Mouse (Mus musculus) testis, adult 2 months (tissue): ENCODE data around the gene Spdye4c. TPM values are rescaled to one million over a fixed set of nuclear protein-coding genes. Genes with fewer than 3 reads are reported as not detected.

ENCODE experiments used
- H3K27ac ChIP-seq: fragments of 200-500 bp; 2 replicates; pipeline ENCODE4 v1.5.1; 2012; ENCODE audit warnings: low read depth, low read length; ENCODE audit not compliant: control insufficient read depth, insufficient read depth
- H3K27me3 ChIP-seq: fragments of 200-500 bp; 2 replicates; pipeline ENCODE4 v1.6.1; 2012; ENCODE audit warnings: mild to moderate bottlenecking, low read length, moderate library complexity; ENCODE audit not compliant: control insufficient read depth, insufficient read depth
- H3K36me3 ChIP-seq: fragments of 200-500 bp; 2 replicates; pipeline ENCODE4 v1.6.1; 2012; ENCODE audit warnings: mild to moderate bottlenecking, low read length; ENCODE audit not compliant: control insufficient read depth, insufficient read depth
- H3K4me1 ChIP-seq: fragments of 200-500 bp; 2 replicates; pipeline ENCODE4 v1.6.1; 2012; ENCODE audit warnings: low read length; ENCODE audit not compliant: control insufficient read depth, insufficient read depth
- H3K4me3 ChIP-seq: fragments of 200-500 bp; 2 replicates; pipeline ENCODE4 v1.5.1; 2012; ENCODE audit warnings: low read depth, mild to moderate bottlenecking, low read length, moderate library complexity, mixed read lengths; ENCODE audit not compliant: control insufficient read depth
- CTCF ChIP-seq: fragments of 200-500 bp; IDR thresholded peaks from 2 replicates; pipeline ENCODE4 v1.5.1; 2012; ENCODE audit warnings: low read depth, mild to moderate bottlenecking, inconsistent platforms, low read length, moderate library complexity; ENCODE audit not compliant: control insufficient read depth, insufficient read depth, insufficient replicate concordance
- POLR2A ChIP-seq: fragments of 200-500 bp; IDR thresholded peaks from 2 replicates; pipeline ENCODE4 v1.6.1; 2012; ENCODE audit warnings: low read depth, mild to moderate bottlenecking, inconsistent platforms, low read length, moderate library complexity; ENCODE audit not compliant: control insufficient read depth
- polyA plus RNA-seq: library from polyadenylated mRNA; depleted of rRNA; stranded (reverse); fragments of >200 nt; gene quantifications from 2 replicates; pipeline ENCODE4 v1.2.3, GENCODE M21; 2012; rRNA removed

The Spdye4c gene
- polyA plus RNA-seq = 21.8 and 23.5 TPM in 2 replicates

- no peaks in the 10 kb centered on the region for H3K36me3 ChIP-seq
- no peak within 1 kb of the TSS for H3K27ac ChIP-seq
- no peaks in the 10 kb centered on the region for H3K27me3 ChIP-seq
- H3K4me3 ChIP-seq = peak within 1 kb of the TSS; percentile 80
- TF ChIP-seq POLR2A (peak; percentile 40; the same call in 1 of the 2 replicates), CTCF (no peak)
- no peaks in the 10 kb centered on the region; the same call in 1 of the 2 replicates for H3K4me1 ChIP-seq
Measured at GRCm38 (mm10) chr2:128590909-128591308, at the start of gene Spdye4c. Gene Spdye4c (plus strand): TSS chr2:128591209.

- Histone ChIP-seq H3K36me3 (no peaks in the 10 kb centered on the region), H3K27ac (no peak overlapping the region), H3K4me1 (no peaks in the 10 kb centered on the region), H3K4me3 (no peak overlapping the region), H3K27me3 (no peaks in the 10 kb centered on the region)
- TF ChIP-seq POLR2A (no peak), CTCF (no peak)
Measured at GRCm38 (mm10) chr2:128543495-128543894, 47.5 kb upstream of the Spdye4c start.

DNA sequence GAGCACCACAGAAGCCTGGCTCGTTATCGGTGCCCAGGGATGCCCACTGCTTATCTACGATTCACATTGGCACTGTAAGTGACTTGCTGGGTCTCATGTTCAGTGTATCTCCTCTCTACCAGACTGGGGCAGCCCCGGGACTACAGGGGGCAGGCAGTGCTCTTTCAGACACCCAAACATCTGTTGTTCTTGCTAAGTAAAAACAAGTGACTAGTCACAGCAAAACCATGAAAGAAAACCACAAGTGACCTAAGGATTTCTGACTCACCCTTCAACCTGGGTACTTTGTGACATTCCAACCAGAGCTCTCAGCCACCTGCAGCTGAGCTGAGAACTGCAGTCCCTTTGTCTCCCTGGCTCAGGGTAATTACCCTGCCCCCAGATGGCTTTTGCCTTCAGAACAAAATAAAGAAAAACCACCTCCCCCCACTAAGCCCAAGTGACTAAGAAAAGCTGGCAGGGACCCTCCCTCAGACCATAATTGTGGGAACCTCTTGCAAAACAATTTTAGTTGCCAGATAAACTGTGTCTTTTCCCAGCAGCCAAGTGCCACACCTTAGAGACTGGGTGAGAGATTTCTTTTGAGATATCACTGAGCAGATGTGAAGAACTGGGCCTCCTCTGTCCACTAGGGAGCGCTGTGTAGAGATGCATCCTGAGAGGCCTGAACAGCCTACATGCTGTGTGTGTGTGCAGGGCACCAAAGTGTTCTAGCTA lies 46.4 kb upstream of the Spdye4c start:
- Histone ChIP-seq H3K4me1 (no peaks in the 10 kb centered on the region), H3K4me3 (no peak overlapping the region), H3K27me3 (no peaks in the 10 kb centered on the region), H3K36me3 (no peaks in the 10 kb centered on the region), H3K27ac (no peak overlapping the region)
- peak; percentile 41; the same call in 1 of the 2 replicates for TF ChIP-seq CTCF
- no peak for TF ChIP-seq POLR2A

- H3K36me3 ChIP-seq = no peaks in the 10 kb centered on the region
- TF ChIP-seq POLR2A (no peak), CTCF (no peak)
- H3K27ac ChIP-seq = no peak overlapping the region
- H3K4me1 ChIP-seq = no peaks in the 10 kb centered on the region
- no peaks in the 10 kb centered on the region for H3K27me3 ChIP-seq
- no peak overlapping the region for H3K4me3 ChIP-seq
Measured at GRCm38 (mm10) chr2:128545447-128545846, 45.6 kb upstream of the Spdye4c start.

DNA sequence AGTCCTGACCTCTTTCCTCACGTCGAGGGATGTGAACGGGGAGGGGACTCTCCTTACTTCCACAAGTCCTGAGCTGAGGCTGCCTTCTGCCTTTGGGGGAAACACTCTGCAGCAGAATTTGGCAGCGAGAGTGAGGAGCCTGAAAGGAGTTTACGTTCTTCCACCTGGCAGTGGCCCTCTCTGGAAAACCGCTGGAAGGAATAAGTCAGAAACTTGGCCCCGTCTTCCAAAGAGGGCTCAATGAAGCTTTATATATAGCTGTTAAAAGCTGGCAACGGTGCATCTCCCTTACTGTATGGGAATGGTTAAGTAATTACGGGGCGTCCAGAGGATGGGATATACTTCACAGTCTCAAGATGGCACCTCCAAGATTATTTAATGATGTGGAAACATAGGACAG lies 43.9 kb upstream of the Spdye4c start:
- no peaks in the 10 kb centered on the region for H3K27me3 ChIP-seq
- no peak overlapping the region for H3K4me3 ChIP-seq
- no peak for TF ChIP-seq CTCF
- no peak for TF ChIP-seq POLR2A
- no peak overlapping the region for H3K27ac ChIP-seq
- H3K4me1 ChIP-seq = no peaks in the 10 kb centered on the region
- no peaks in the 10 kb centered on the region for H3K36me3 ChIP-seq

- Histone ChIP-seq H3K4me1 (no peaks in the 10 kb centered on the region), H3K27me3 (no peaks in the 10 kb centered on the region), H3K36me3 (no peaks in the 10 kb centered on the region), H3K4me3 (no peak overlapping the region), H3K27ac (no peak overlapping the region)
- TF ChIP-seq CTCF (no peak), POLR2A (no peak)
Measured at GRCm38 (mm10) chr2:128548262-128548661, 42.7 kb upstream of the Spdye4c start.

- TF ChIP-seq POLR2A (no peak), CTCF (no peak)
- no peaks in the 10 kb centered on the region for H3K4me1 ChIP-seq
- H3K36me3 ChIP-seq = no peaks in the 10 kb centered on the region
- H3K4me3 ChIP-seq = no peak overlapping the region
- no peaks in the 10 kb centered on the region for H3K27me3 ChIP-seq
- no peak overlapping the region for H3K27ac ChIP-seq
Measured at GRCm38 (mm10) chr2:128549561-128549960, 41.4 kb upstream of the Spdye4c start.
